Mouse (Mus musculus): ENCODE results near the gene Pex1. TPM values are rescaled to one million over a fixed set of nuclear protein-coding genes. Genes with fewer than 3 reads are reported as not detected.
"Not testable (repeated sequence)": the region's sequence is repeated elsewhere in the genome, so short reads cannot be mapped to it uniquely, and the experiment has no call there.

Pex1 gene
- polyA plus RNA-seq, 1 experiment from 2014 or later = 11.3 TPM

GRCm38 (mm10) chr5:3607114-3607513 is 11.2 kb downstream of the Pex1 start:
- H3K4me3 ChIP-seq (ENCODE audit: low read depth, low read length) = no peak overlapping the region
- H3K4me1 ChIP-seq (ENCODE audit: insufficient read depth) = no peaks in the 10 kb centered on the region
- WGBS (ENCODE audit: insufficient replicate concordance) = 89% methylated on average over 9 of the region's 9 CpGs
- peaks cover 24% of the 10 kb centered on the region for H3K36me3 ChIP-seq (replicated peaks; ENCODE audit: insufficient read depth, low read length)
- H3K4me2 ChIP-seq (ENCODE audit: low read depth, low read length) = no peak overlapping the region
- no peak for ATAC-seq
- no peak overlapping the region for H3K27ac ChIP-seq (ENCODE audit: low read depth)
- no peaks in the 10 kb centered on the region for H3K9me3 ChIP-seq (ENCODE audit: low read length)
- DNase-seq = no peak
- no peak overlapping the region for H3K9ac ChIP-seq (replicated peaks)
- no peak for TF ChIP-seq EP300 (IDR thresholded peaks at IDR 0.05; ENCODE audit: low read depth)
- TF ChIP-seq CTCF (IDR thresholded peaks at IDR 0.05; ENCODE audit: low read depth) = no peak
- H3K27me3 ChIP-seq (ENCODE audit: insufficient read depth, low read length) = no peaks in the 10 kb centered on the region

GRCm38 (mm10) chr5:3609241-3609640 is 13.4 kb downstream of the Pex1 start:
- H3K4me3 ChIP-seq (ENCODE audit: low read depth, low read length) = no peak overlapping the region
- H3K27me3 ChIP-seq (ENCODE audit: insufficient read depth, low read length) = no peaks in the 10 kb centered on the region
- no peaks in the 10 kb centered on the region for H3K9me3 ChIP-seq (ENCODE audit: low read length)
- ATAC-seq (no peak), DNase-seq (no peak)
- WGBS (ENCODE audit: insufficient replicate concordance) = 88% methylated on average over 7 of the region's 7 CpGs
- no peak overlapping the region for H3K4me2 ChIP-seq (ENCODE audit: low read depth, low read length)
- TF ChIP-seq EP300 (IDR thresholded peaks at IDR 0.05; ENCODE audit: low read depth) = no peak
- no peak for TF ChIP-seq CTCF (IDR thresholded peaks at IDR 0.05; ENCODE audit: low read depth)
- H3K36me3 ChIP-seq (replicated peaks; ENCODE audit: insufficient read depth, low read length) = peaks cover 27% of the 10 kb centered on the region
- H3K27ac ChIP-seq (ENCODE audit: low read depth) = no peak overlapping the region
- no peak overlapping the region for H3K9ac ChIP-seq (replicated peaks)
- H3K4me1 ChIP-seq (ENCODE audit: insufficient read depth) = no peaks in the 10 kb centered on the region

GRCm38 (mm10) chr5:3611835-3612234 is 16.0 kb downstream of the Pex1 start:
- H3K4me2 ChIP-seq (ENCODE audit: low read depth, low read length); H3K9me3 ChIP-seq (ENCODE audit: low read length); H3K27ac ChIP-seq (ENCODE audit: low read depth); ATAC-seq; DNase-seq; H3K4me1 ChIP-seq (ENCODE audit: insufficient read depth); H3K27me3 ChIP-seq (ENCODE audit: insufficient read depth, low read length); H3K9ac ChIP-seq (replicated peaks); H3K4me3 ChIP-seq (ENCODE audit: low read depth, low read length): not testable (repeated sequence)
- H3K36me3 ChIP-seq (replicated peaks; ENCODE audit: insufficient read depth, low read length) = peaks cover 21% of the 10 kb centered on the region
- WGBS (ENCODE audit: insufficient replicate concordance) = 84% methylated on average over 2 of the region's 2 CpGs

- no peak overlapping the region for H3K4me2 ChIP-seq (ENCODE audit: low read depth, low read length)
- WGBS (ENCODE audit: insufficient replicate concordance) = 86% methylated on average over 7 of the region's 7 CpGs
- ATAC-seq (no peak), DNase-seq (no peak)
- H3K4me3 ChIP-seq (ENCODE audit: low read depth, low read length) = no peak overlapping the region
- no peak overlapping the region for H3K9ac ChIP-seq (replicated peaks)
- H3K36me3 ChIP-seq (replicated peaks; ENCODE audit: insufficient read depth, low read length) = peaks cover 33% of the 10 kb centered on the region
- no peaks in the 10 kb centered on the region for H3K27me3 ChIP-seq (ENCODE audit: insufficient read depth, low read length)
- TF ChIP-seq CTCF (IDR thresholded peaks at IDR 0.05; ENCODE audit: low read depth) = no peak
- no peak for TF ChIP-seq EP300 (IDR thresholded peaks at IDR 0.05; ENCODE audit: low read depth)
- no peaks in the 10 kb centered on the region for H3K4me1 ChIP-seq (ENCODE audit: insufficient read depth)
- no peak overlapping the region for H3K27ac ChIP-seq (ENCODE audit: low read depth)
- H3K9me3 ChIP-seq (ENCODE audit: low read length) = no peaks in the 10 kb centered on the region
Observed at GRCm38 (mm10) chr5:3620486-3620885, 24.6 kb downstream of the Pex1 start.

GRCm38 (mm10) chr5:3630055-3630454 is 34.2 kb downstream of the Pex1 start:
- Histone ChIP-seq H3K4me2 (ENCODE audit: low read depth, low read length) (no peak overlapping the region), H3K4me1 (ENCODE audit: insufficient read depth) (no peaks in the 10 kb centered on the region), H3K36me3 (replicated peaks; ENCODE audit: insufficient read depth, low read length) (peaks cover 23% of the 10 kb centered on the region), H3K27me3 (ENCODE audit: insufficient read depth, low read length) (no peaks in the 10 kb centered on the region), H3K27ac (ENCODE audit: low read depth) (no peak overlapping the region), H3K4me3 (ENCODE audit: low read depth, low read length) (no peak overlapping the region), H3K9me3 (ENCODE audit: low read length) (no peaks in the 10 kb centered on the region), H3K9ac (replicated peaks) (no peak overlapping the region)
- TF ChIP-seq CTCF (IDR thresholded peaks at IDR 0.05; ENCODE audit: low read depth) (no peak), EP300 (IDR thresholded peaks at IDR 0.05; ENCODE audit: low read depth) (no peak)
- DNase-seq (no peak), ATAC-seq (no peak)
- WGBS (ENCODE audit: insufficient replicate concordance) = 81% methylated on average over 5 of the region's 5 CpGs

- H3K9me3 ChIP-seq (ENCODE audit: low read length) = no peaks in the 10 kb centered on the region
- no peak for DNase-seq
- H3K27me3 ChIP-seq (ENCODE audit: insufficient read depth, low read length) = no peaks in the 10 kb centered on the region
- H3K9ac ChIP-seq (replicated peaks) = no peak overlapping the region
- H3K4me1 ChIP-seq (ENCODE audit: insufficient read depth) = no peaks in the 10 kb centered on the region
- ATAC-seq = 0 out of 2 replicates have a peak, but pooled peaks have one; percentile 43
- H3K27ac ChIP-seq (ENCODE audit: low read depth) = no peak overlapping the region
- H3K4me2 ChIP-seq (ENCODE audit: low read depth, low read length) = no peak overlapping the region
- H3K4me3 ChIP-seq (ENCODE audit: low read depth, low read length) = no peak overlapping the region
- WGBS (ENCODE audit: insufficient replicate concordance) = 78% methylated on average over 16 of the region's 16 CpGs
- peaks cover 22% of the 10 kb centered on the region; the same call in 1 of the 2 replicates for H3K36me3 ChIP-seq (replicated peaks; ENCODE audit: insufficient read depth, low read length)
- TF ChIP-seq CTCF (IDR thresholded peaks at IDR 0.05; ENCODE audit: low read depth) (no peak), EP300 (IDR thresholded peaks at IDR 0.05; ENCODE audit: low read depth) (no peak)
Observed at GRCm38 (mm10) chr5:3631512-3632271, 35.8 kb downstream of the Pex1 start.
